Mouse (Mus musculus) lung, embryonic 14.5 days (tissue): ENCODE measurements around the gene Ifit2. TPM values are rescaled to one million over a fixed set of nuclear protein-coding genes. Genes with fewer than 3 reads are reported as not detected.

Source experiments
- ATAC-seq: fragments of 200-750 bp; cut with Nextera tagmentation; 2 replicates; pipeline ENCODE4 v1.8.0; 2017; ENCODE audit warnings: mild to moderate bottlenecking, moderate TSS enrichment, moderate library complexity; ENCODE audit not compliant: insufficient read depth
- DNase-seq: peaks from one replicate; pipeline ENCODE4 v3.0.0-alpha.2; 2015
- H3K27ac ChIP-seq: fragments of 300-500 bp; sonication (generic); 2 replicates; pipeline ENCODE4 v1.5.1; 2014; ENCODE audit warnings: low read depth, mild to moderate bottlenecking, moderate library complexity
- H3K27me3 ChIP-seq: fragments of 300-500 bp; sonication (generic); 2 replicates; pipeline ENCODE4 v1.6.1; 2014; ENCODE audit warnings: low read length, control low read depth; ENCODE audit not compliant: insufficient read depth
- H3K36me3 ChIP-seq: fragments of 300-500 bp; sonication (generic); 2 replicates; pipeline ENCODE4 v1.6.1; 2014; ENCODE audit warnings: control low read depth; ENCODE audit not compliant: insufficient read depth
- H3K4me1 ChIP-seq: fragments of 300-500 bp; sonication (generic); 2 replicates; pipeline ENCODE4 v1.6.1; 2014; ENCODE audit warnings: antibody characterized with exemption, control low read depth; ENCODE audit not compliant: insufficient read depth
- H3K4me2 ChIP-seq: fragments of 300-500 bp; sonication (generic); 2 replicates; pipeline ENCODE4 v1.6.1; 2014; ENCODE audit warnings: mild to moderate bottlenecking
- H3K4me3 ChIP-seq: fragments of 300-500 bp; sonication (generic); 2 replicates; pipeline ENCODE4 v1.5.1; 2014; ENCODE audit warnings: low read depth, low read length
- H3K9ac ChIP-seq: fragments of 300-500 bp; sonication (generic); 2 replicates; pipeline ENCODE4 v1.6.1; 2014
- H3K9me3 ChIP-seq: fragments of 300-500 bp; sonication (generic); 2 replicates; pipeline ENCODE4 v1.6.1; 2016; ENCODE audit warnings: low read depth, low read length, control low read depth
- CTCF ChIP-seq: IDR thresholded peaks from 2 replicates; pipeline ENCODE4 v1.5.1; 2016; ENCODE audit warnings: antibody characterized with exemption, low read depth
- WGBS: fragments of 180-500 bp; shearing (Covaris S2); extraction: QIAGEN DNeasy Blood & Tissue Kit; methylation state at CpG from one replicate; pipeline ENCODE4 v1.1.7; 2014; 5-methylcytosine and 5-hydroxymethylcytosine counted together
- polyA plus RNA-seq: library from polyadenylated mRNA; unstranded; fragments of >200 nt; fragmentation: Nextera tagmentation; extraction: Ambion mirVana; gene quantifications from 2 replicates; pipeline ENCODE4 v1.2.1, GENCODE M21; 2014

The Ifit2 gene
- polyA plus RNA-seq, 1 experiment from 2014 or later: 15.5 TPM

- ATAC-seq: no peak
- DNase-seq: peak; percentile 69
- Histone ChIP-seq H3K4me1 (peaks cover 4% of the 10 kb centered on the region; the same call in 1 of the 2 replicates), H3K36me3 (0 out of 2 replicates have a peak, but pooled peaks cover 4% of the 10 kb centered on the region), H3K9me3 (no peaks in the 10 kb centered on the region), H3K4me2 (no peak overlapping the region), H3K27me3 (no peaks in the 10 kb centered on the region), H3K27ac (no peak overlapping the region), H3K9ac (no peak overlapping the region), H3K4me3 (no peak overlapping the region)
- no peak for TF ChIP-seq CTCF
- WGBS: 67% methylated on average over 12 of the region's 12 CpGs
Measured at GRCm38 (mm10) chr19:34523106-34523725, 27.3 kb upstream of the Ifit2 start.

GRCm38 (mm10) chr19:34524646-34525045 is 25.8 kb upstream of the Ifit2 start:
- H3K27ac ChIP-seq: no peak overlapping the region
- H3K27me3 ChIP-seq: no peaks in the 10 kb centered on the region
- no peaks in the 10 kb centered on the region for H3K36me3 ChIP-seq
- H3K4me1 ChIP-seq: peaks cover 4% of the 10 kb centered on the region; the same call in 1 of the 2 replicates
- DNase-seq (peak; percentile 35), ATAC-seq (no peak)
- no peaks in the 10 kb centered on the region for H3K9me3 ChIP-seq
- WGBS: 22% methylated on average over 9 of the region's 9 CpGs
- peak overlapping the region; percentile 1; the same call in 1 of the 2 replicates for H3K4me2 ChIP-seq
- H3K4me3 ChIP-seq: no peak overlapping the region
- TF ChIP-seq CTCF: no peak
- H3K9ac ChIP-seq: no peak overlapping the region

GRCm38 (mm10) chr19:34526321-34526923 is 24.1 kb upstream of the Ifit2 start:
- Histone ChIP-seq H3K9ac (peak overlapping the region; percentile 74), H3K27ac (peak overlapping the region; percentile 32; the same call in 1 of the 2 replicates), H3K9me3 (no peaks in the 10 kb centered on the region), H3K4me1 (peaks cover 4% of the 10 kb centered on the region; the same call in 1 of the 2 replicates), H3K36me3 (no peaks in the 10 kb centered on the region), H3K27me3 (no peaks in the 10 kb centered on the region), H3K4me2 (peak overlapping the region; percentile 82), H3K4me3 (peak overlapping the region; percentile 74)
- DNase-seq (peak; percentile 54), ATAC-seq (no peak; the same call in 1 of the 2 replicates)
- no peak for TF ChIP-seq CTCF
- WGBS: 5% methylated on average over 11 of the region's 11 CpGs

GRCm38 (mm10) chr19:34526941-34527682 is 23.4 kb upstream of the Ifit2 start, which contains the start of gene Lipa:
Gene Lipa, minus strand, starts transcription at chr19:34527474.
- H3K27ac ChIP-seq: peak within 1 kb of the TSS; percentile 32; the same call in 1 of the 2 replicates
- under 1% methylated on average over 29 of the region's 29 CpGs for WGBS
- DNase-seq (peak; percentile 97), ATAC-seq (peak; percentile 100)
- H3K27me3 ChIP-seq: no peaks in the 10 kb centered on the region
- H3K4me3 ChIP-seq: peak within 1 kb of the TSS; percentile 74
- H3K9ac ChIP-seq: peak within 1 kb of the TSS; percentile 74
- H3K36me3 ChIP-seq: no peaks in the 10 kb centered on the region
- H3K4me2 ChIP-seq: peak within 1 kb of the TSS; percentile 82
- no peak for TF ChIP-seq CTCF
- peaks cover 4% of the 10 kb centered on the region; the same call in 1 of the 2 replicates for H3K4me1 ChIP-seq
- no peaks in the 10 kb centered on the region for H3K9me3 ChIP-seq

GRCm38 (mm10) chr19:34532061-34532751 is 18.3 kb upstream of the Ifit2 start:
- ATAC-seq (no peak), DNase-seq (no peak)
- Histone ChIP-seq H3K4me2 (no peak overlapping the region), H3K4me1 (no peaks in the 10 kb centered on the region), H3K9ac (no peak overlapping the region), H3K36me3 (no peaks in the 10 kb centered on the region), H3K27me3 (no peaks in the 10 kb centered on the region), H3K4me3 (no peak overlapping the region), H3K27ac (no peak overlapping the region), H3K9me3 (no peaks in the 10 kb centered on the region)
- no peak for TF ChIP-seq CTCF
- WGBS: 88% methylated on average over 4 of the region's 4 CpGs

GRCm38 (mm10) chr19:34539422-34539821 is 11.1 kb upstream of the Ifit2 start:
- whole genome bisulfite sequencing: 81% methylated on average over 1 of the region's 1 CpGs
- no peaks in the 10 kb centered on the region for H3K27me3 ChIP-seq
- H3K9me3 ChIP-seq: no peaks in the 10 kb centered on the region
- no peak overlapping the region for H3K27ac ChIP-seq
- DNase-seq (no peak), ATAC-seq (no peak)
- H3K9ac ChIP-seq: no peak overlapping the region
- no peak overlapping the region for H3K4me3 ChIP-seq
- H3K4me2 ChIP-seq: no peak overlapping the region
- no peak for TF ChIP-seq CTCF
- H3K4me1 ChIP-seq: no peaks in the 10 kb centered on the region
- H3K36me3 ChIP-seq: no peaks in the 10 kb centered on the region
